Mouse (Mus musculus) c-Kit-positive CD71-positive TER-119-positive erythroid progenitor cells, embryonic 14.5 days (primary cell): ENCODE data around the gene Usp25.

ENCODE experiments used
- DNase-seq: peaks from one replicate; pipeline ENCODE4 v3.0.0-alpha.2; 2013; ENCODE audit warnings: low spot score

The Usp25 gene

GRCm38 (mm10) chr16:77146801-77147200 is 133.3 kb downstream of the Usp25 start:
- no peak for DNase-seq

- no peak for DNase-seq
Measured at GRCm38 (mm10) chr16:77150338-77150737, 136.8 kb downstream of the Usp25 start.

- DNase-seq, result no peak
Measured at GRCm38 (mm10) chr16:77150884-77151283, 137.4 kb downstream of the Usp25 start.

GRCm38 (mm10) chr16:77152288-77152687 is 138.8 kb downstream of the Usp25 start:
- no peak for DNase-seq

- DNase-seq, result no peak
Measured at GRCm38 (mm10) chr16:77153216-77153715, 139.8 kb downstream of the Usp25 start.

- DNase-seq, result no peak
Measured at GRCm38 (mm10) chr16:77153815-77154214, 140.3 kb downstream of the Usp25 start.

GRCm38 (mm10) chr16:77154831-77155230 is 141.3 kb downstream of the Usp25 start:
- no peak for DNase-seq
